In the genomic region with DNA sequence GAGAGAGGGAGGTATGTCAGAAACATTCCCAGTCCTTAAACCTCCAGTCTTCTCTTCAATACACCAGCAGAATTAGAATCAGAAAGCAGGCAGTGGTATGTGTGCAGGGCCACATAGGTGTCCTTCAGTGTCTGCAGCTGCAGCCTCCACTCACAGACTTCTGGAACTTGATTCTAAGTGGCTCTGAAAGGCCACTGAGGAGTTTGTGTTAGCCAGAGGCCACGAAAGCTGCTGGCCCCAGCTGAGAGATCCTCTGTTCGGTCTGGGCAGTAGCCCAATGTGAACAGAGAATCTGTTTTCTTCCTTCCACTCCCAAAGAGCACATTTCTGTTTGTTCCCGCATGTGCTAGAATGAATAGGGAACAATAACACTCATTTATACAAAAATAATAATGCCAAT, we compare ENCODE assay signal across 10 mouse cellular contexts.
DNase-seq lines count a peak whose midpoint lies in the region; TF ChIP-seq lines count a peak whose summit lies in the region.
"Had no signal": no experiment of that assay in that cellular context is flagged by ENCODE, and none has a peak within 500 bp of the region (broad histone marks: within the 10 kb centered on the region; RNA-seq: fewer than 3 reads in every experiment).

No protein-coding gene starts in this region.

- H3K27ac ChIP-seq in gastrocnemius, adult 2 months: no peak overlapping the region; the same call in 1 of the 2 replicates
- H3K27ac ChIP-seq in kidney, adult 2 months (ENCODE audit: insufficient read depth, low read depth, low read length): no peak overlapping the region
- H3K27ac ChIP-seq: embryonic facial prominence, embryonic 12.5 days; liver, embryonic 15.5 days; neural tube, embryonic 13.5 days had no signal

- H3K4me3 ChIP-seq in gastrocnemius, adult 2 months: peak overlapping the region; percentile 9; the same call in 1 of the 2 replicates
- no peak overlapping the region for H3K4me3 ChIP-seq in kidney, adult 2 months (ENCODE audit: insufficient read depth, low read depth, low read length)
- H3K4me3 ChIP-seq: embryonic facial prominence, embryonic 12.5 days; liver, embryonic 15.5 days; neural tube, embryonic 13.5 days had no signal

- WGBS in kidney, adult 2 months: 67% methylated on average over 3 of the region's 3 CpGs

- TF ChIP-seq POLR2A in kidney, adult 2 months (IDR thresholded peaks at IDR 0.05; ENCODE audit: low read depth, low read length): no peak

- H3K4me1 ChIP-seq in kidney, adult 2 months (ENCODE audit: control insufficient read depth, insufficient read depth, low read length): no peaks in the 10 kb centered on the region
- H3K4me1 ChIP-seq: embryonic facial prominence, embryonic 12.5 days; liver, embryonic 15.5 days; neural tube, embryonic 13.5 days had no signal

- H3K27me3 ChIP-seq in kidney, adult 2 months (replicated peaks; ENCODE audit: control insufficient read depth, insufficient read depth, low read length): no peaks in the 10 kb centered on the region
- H3K27me3 ChIP-seq: embryonic facial prominence, embryonic 12.5 days; liver, embryonic 15.5 days; neural tube, embryonic 13.5 days had no signal

- intact Hi-C loops in gastrocnemius, adult 2 months (cut with DNase I): no loop called here

- DNase-seq in 3134 (ENCODE audit: extremely low read depth, insufficient read length, low spot score): peak; percentile 1
- DNase-seq in brain, adult 2 months (ENCODE audit: low read depth, low spot score): peak; percentile 94
- peak; percentile 41 for DNase-seq in gastrocnemius, adult 2 months
- DNase-seq in left cerebral cortex, adult 11 months (ENCODE audit: low spot score): peak; percentile 69
- DNase-seq in ovary, postnatal 36 days (ENCODE audit: low spot score): no peak
- DNase-seq in kidney, adult 2 months: no peak
- DNase-seq in spleen, adult 12 weeks (ENCODE audit: low spot score): no peak

- no peak for TF ChIP-seq CTCF in gastrocnemius, adult 2 months (IDR thresholded peaks at IDR 0.05)
- no peak for TF ChIP-seq CTCF in kidney, adult 2 months (conservative IDR thresholded peaks at IDR 0.05; ENCODE audit: insufficient read depth, insufficient read length, low read depth, low read length)

- H3K36me3 ChIP-seq in kidney, adult 2 months (ENCODE audit: control insufficient read depth, insufficient read depth, low read length): no peaks in the 10 kb centered on the region
- H3K36me3 ChIP-seq: embryonic facial prominence, embryonic 12.5 days; liver, embryonic 15.5 days; neural tube, embryonic 13.5 days had no signal

Comparison
In these comparisons a context has a peak if more than half of its experiments do, and no peak if none do; other contexts are left out.
1. DNase-seq: peak in 3134 (single experiment), brain, adult 2 months (single experiment), gastrocnemius, adult 2 months (single experiment) and left cerebral cortex, adult 11 months (single experiment); none in ovary, postnatal 36 days (single experiment), kidney, adult 2 months (single experiment) and spleen, adult 12 weeks (single experiment).